Mouse (Mus musculus): ENCODE measurements around the gene Elavl2.
"Not testable (repeated sequence)": the region's sequence is repeated elsewhere in the genome, so short reads cannot be mapped to it uniquely, and the experiment has no call there.

Gene Elavl2

DNA sequence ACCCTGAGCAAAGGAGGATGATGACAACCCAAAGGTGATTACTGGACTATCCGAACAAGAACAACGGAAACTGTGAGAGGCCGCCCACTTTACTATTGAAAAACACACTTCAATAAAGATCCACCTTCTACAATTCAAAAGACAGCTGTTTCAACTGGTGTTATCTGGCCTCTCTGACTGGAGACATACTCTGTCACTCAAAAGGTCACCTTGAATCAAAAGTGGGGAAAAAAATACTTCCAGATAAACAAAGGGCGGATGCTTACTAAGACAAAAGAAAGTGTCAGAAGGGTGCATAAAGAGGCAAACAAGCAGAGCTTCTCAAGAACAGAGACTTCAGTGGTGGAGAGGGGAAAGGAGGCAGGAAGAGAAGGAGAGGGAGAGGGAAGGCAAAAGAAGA is 66.4 kb downstream of the Elavl2 start:
- no peak for DNase-seq (ENCODE audit: low read depth in 1 of 2, low spot score in 2 of 2)

DNA sequence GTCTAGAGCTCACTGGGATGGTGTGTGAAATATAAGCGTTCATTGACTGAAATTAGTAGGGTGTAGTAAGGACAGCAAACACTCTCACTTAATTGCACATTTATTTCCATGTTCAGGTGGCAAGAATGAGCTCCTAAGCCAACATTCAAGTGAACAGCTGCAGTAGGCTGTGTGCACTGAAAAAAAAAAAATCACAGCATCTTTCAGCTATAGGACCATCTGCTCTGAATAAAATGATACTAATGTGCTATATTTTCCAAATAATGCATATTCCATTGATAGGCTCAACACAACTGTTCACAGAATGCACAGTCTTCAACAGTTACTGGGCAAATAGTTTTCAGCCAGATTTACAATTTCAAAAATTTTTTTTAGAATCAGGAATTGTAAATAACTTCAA is 89.8 kb downstream of the Elavl2 start:
- no peak for DNase-seq (ENCODE audit: low read depth in 1 of 2, low spot score in 2 of 2)

GRCm38 (mm10) chr4:91297706-91298105 is 102.9 kb downstream of the Elavl2 start:
- DNase-seq (ENCODE audit: low read depth in 1 of 2, low spot score in 2 of 2), result no peak

GRCm38 (mm10) chr4:91295317-91295716 is 105.3 kb downstream of the Elavl2 start:
- no peak for DNase-seq (ENCODE audit: low read depth in 1 of 2, low spot score in 2 of 2)

DNA sequence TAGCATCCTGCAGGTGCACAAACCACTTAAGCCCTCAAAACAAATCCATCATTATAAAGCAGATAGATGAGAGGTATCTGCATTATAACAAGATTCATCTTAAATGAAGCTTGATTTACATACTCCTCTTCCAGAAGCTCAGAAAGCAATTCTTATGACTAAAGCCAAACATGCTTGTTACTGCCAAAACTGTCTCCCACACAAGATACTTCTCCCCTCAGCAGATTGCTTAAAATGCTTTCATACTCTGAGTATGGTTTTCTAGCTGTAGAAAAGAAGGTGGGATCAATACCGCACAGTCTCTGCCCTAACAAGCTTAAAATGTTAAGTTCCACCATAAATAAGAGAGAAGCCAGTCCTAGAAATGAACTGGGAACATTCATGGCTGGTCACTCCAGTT is 109.1 kb downstream of the Elavl2 start:
- DNase-seq (ENCODE audit: low read depth in 1 of 2, low spot score in 2 of 2), result no peak

DNA sequence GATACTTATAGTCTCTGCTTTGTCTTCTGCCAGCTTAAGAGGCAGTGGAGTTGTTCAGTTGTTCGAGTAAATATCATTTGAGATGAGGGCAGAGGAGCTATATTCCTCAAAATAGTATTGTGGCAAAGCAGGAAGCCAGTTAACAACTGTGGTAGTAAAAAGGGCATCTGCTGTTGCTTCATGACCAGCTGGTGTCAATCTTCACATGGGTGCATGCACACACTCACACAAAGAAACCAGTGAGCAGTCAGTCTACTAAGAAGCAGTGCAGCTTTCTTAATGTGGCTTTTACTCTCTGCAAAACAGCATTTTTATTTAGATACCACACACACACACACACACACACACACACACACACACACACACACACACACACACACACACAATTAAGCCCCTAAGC is 110.2 kb downstream of the Elavl2 start:
- no peak for DNase-seq (ENCODE audit: low read depth in 1 of 2, low spot score in 2 of 2)

DNA sequence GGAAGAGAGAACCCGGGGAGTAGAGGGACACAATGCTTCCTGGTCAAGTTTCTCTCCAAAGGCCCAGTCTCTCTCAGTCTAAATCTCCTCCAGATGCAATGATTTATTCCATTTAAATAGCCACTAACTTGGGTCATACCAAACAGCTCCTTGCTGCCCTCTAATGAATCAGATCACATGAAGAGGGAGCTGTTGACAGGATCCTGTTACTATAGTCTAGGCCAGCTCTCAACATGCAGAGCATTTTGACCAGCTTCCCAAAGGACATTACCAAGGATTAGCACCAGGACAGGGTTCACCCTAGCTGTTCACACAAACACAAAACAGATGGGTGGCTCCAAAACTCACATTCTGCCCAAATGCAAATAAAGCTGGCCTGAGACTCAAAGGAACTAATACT is 111.4 kb downstream of the Elavl2 start:
- DNase-seq (ENCODE audit: low read depth in 1 of 2, low spot score in 2 of 2), result no peak

GRCm38 (mm10) chr4:91268390-91268789 is 132.2 kb downstream of the Elavl2 start:
- no peak for DNase-seq (ENCODE audit: low read depth in 1 of 2, low spot score in 2 of 2)

DNA sequence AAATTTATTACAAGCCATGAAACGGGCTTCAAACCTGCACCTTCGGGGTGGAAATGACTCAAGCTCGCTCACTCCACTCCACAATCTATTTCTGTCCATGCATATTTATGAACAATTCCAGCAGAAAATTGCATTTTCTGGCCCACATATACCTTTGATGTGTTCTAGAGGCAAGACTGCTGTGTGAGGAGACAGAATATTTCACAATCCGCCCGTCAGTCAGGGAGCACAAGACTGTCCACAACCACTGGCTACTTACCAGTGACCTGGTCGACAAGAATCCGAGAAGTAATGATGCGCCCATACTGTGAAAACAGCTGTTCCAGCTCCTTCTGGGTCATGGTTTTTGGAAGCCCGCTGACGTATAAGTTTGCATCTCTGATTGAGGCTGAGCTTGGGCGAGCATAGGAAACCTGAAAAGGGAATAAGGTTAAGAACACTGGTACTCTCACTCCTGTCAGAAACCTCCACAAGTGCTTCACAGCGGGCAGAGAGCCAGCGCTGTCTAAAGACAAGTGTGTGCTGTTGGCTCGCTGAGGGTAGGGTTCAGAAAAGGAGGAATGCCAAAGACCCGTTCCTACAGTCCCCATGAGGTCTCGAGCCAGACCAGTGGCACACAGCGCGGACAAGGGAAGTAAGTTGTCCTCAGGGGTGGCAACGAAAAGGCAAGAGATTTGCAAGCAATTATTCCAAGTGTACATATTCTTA is 136.7 kb downstream of the Elavl2 start:
- no peak for DNase-seq (ENCODE audit: low read depth in 1 of 2, low spot score in 2 of 2)

GRCm38 (mm10) chr4:91262839-91263238 is 137.7 kb downstream of the Elavl2 start:
- no peak for DNase-seq (ENCODE audit: low read depth in 1 of 2, low spot score in 2 of 2)

DNA sequence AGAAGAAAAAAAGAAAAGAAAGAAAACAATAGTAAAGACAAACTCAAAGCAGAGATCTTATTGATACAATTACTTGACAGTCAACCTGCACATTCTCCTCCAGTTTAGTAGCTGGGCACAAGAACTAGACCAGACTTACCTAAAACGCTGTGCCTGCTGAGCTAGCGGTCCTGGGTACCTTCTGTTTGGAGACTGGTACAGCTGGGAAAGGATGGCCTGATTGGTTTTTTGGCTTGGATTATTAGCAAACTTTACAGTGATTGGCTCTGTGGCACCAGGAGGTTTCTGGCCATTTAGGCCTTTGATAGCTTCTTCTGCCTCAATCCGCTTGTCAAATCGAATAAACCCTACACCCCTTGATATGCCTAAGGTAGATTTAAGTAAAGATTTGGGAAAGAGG is 140.0 kb downstream of the Elavl2 start:
- no peak for DNase-seq (ENCODE audit: low read depth in 1 of 2, low spot score in 2 of 2)

DNA sequence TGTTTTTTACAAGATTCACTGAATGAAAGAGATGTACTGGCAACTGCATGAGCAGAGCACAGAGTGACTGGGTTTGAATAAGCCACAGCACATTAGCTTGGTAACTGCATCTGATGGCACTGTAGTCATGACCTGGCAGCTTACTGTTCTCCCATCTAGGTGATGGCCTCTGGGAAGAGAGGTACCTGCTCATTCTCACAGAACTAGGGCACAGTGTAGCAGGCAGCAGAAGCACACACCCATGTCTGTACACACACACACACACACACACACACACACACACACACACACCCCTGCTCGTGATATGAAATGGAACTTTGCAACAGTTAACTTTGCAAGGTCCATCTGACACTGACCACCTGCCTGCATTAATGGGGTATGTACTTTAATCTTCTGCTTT is 151.9 kb downstream of the Elavl2 start:
- no peak for DNase-seq (ENCODE audit: low read depth in 1 of 2, low spot score in 2 of 2)

DNA sequence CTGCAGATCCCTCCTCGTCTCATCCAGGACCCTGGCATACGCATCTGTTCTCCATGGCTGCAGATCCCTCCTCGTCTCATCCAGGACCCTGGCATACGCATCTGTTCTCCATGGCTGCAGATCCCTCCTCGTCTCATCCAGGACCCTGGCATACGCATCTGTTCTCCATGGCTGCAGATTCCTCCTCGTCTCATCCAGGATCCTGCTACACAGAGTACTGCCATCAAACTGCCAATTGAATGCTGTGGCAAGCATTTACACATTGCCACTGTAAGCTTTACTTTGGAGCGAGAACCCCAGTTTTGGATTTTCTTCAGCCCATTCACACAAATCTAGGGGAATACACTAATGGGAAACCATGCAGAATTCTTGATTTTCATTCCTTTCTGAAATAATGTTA is 155.4 kb downstream of the Elavl2 start:
- not testable (repeated sequence) for DNase-seq (ENCODE audit: low read depth in 1 of 2, low spot score in 2 of 2)

DNA sequence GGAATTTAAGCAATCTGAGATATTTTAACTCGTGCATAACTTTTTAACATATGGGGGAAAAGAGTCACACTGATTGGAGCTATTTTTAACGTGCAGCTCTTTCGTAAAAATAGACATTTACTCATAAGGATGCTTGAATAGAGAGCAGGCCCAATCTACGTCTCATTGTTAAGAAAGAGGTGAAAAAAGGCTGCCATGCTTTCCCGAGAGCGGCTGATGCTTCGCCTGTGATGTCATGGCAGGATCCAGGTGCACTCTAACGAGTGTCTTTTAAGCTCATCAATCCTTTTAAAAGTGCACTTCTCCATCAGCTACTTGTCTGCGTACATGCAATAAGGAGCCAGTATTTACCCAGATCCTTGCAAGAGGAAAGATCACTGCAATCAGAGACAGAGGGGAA is 156.0 kb downstream of the Elavl2 start:
- DNase-seq (ENCODE audit: low read depth in 1 of 2, low spot score in 2 of 2), result no peak

DNA sequence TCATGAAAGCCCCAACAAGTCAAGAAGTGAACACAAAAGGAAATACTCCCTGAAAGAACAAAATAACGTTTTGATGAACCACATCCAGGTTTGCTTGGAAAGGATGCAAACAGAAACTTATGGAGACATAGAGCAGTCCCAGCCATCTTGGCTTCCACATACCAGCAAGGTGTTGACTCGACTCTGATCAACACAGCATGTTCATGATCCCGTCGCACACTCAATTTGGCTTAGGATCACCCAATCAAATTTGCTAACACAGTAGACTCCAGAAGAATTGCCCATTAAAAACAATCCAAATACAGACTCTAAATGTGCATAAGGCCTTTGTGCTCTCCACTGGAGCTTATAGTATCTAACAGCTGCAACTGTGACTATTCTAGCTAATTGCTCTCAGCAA is 156.7 kb downstream of the Elavl2 start:
- no peak for DNase-seq (ENCODE audit: low read depth in 1 of 2, low spot score in 2 of 2)

DNA sequence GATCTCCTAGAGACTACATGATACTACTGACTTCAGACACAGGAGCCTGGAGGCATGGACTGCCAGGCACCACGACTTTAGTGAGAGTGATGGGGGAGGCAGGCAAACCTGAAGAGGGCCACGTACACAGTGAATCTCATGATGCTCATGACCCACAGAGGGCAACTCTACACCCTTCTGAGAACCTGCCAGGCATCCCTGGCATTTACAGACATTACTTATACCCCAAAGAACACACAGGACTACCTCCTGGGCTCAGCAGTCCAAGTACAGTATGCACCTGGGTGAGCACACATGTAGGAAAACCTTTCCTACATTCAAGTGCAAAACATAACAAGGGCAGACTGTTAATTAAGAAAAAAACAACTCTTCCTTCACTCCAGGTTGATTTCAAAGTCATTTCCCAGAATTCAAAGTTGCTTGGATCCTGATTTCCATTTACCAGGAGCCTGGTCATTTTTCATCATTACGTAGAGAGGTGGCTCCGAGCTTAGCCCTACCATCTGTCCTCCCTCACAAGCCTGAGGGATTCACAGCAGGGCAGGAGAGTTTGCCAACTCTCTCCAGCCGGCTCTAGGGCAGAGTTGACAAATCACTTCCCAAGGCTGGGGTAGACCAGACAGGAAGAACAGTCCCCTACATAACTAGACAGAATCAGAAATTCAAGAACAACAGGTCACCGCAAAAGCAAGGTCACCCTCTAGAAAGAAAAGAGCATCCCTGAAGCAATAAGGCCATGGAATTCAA is 161.7 kb downstream of the Elavl2 start:
- no peak for DNase-seq (ENCODE audit: low read depth in 1 of 2, low spot score in 2 of 2)

DNA sequence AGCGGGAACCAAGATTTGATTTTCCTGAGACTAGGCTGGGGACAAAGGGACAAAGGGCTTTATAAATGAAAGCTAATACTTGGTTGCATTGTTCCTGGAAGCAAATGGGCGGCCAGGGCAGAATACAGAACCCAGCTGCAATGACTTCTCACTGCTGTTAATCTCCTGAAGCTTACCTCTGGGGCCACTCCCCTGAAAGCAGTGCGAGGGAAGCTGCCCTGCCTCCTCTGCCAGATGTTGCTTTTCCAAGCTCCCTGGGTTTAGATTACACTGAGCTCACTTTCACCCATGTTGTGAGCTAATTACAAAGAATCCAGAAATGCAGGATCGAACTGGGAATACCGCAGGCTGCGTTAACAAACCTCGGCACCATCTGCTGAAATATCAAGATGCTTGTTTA is 163.6 kb downstream of the Elavl2 start:
- DNase-seq (ENCODE audit: low read depth in 1 of 2, low spot score in 2 of 2), result no peak

DNA sequence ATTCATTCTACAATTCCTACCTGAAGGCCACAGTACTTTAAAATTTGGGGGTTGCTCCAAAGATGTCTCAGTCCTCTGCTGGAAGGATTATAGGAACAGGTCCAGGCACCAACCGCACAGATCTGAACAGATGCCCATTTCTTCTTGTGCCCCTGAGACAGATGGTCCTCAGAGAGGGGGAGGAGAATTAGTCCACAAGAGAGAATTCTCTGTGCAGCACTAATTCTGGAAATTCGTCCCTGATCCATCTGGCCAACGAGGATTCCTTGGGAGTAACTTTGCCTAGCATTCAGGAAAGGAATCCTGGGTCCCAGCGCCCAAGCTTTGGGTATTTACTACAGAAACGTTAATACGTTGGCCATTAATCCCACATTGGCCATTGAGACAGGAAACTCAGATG is 165.6 kb downstream of the Elavl2 start:
- DNase-seq (ENCODE audit: low read depth in 1 of 2, low spot score in 2 of 2), result no peak

DNA sequence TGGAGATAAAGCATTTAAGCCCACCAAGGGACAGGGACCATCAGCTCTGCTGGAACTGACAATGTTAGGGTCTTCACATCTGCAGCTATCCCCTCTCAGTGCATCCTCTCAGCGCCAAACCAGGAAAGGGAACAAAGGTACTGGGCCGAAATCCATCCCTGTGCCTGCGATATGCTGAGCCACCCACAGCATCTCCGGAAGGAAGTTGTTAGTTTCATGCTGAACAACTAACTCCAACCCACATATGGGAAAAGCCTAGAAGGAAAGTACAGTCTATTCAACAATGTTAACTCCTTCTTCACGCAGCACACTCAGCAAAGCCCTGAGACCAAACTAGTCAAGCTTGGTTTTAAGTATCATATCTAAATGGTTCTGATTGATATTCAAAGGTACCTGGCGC is 167.0 kb downstream of the Elavl2 start:
- no peak for DNase-seq (ENCODE audit: low read depth in 1 of 2, low spot score in 2 of 2)

GRCm38 (mm10) chr4:91230439-91230863 is 170.1 kb downstream of the Elavl2 start:
- no peak for DNase-seq (ENCODE audit: low read depth in 1 of 2, low spot score in 2 of 2)

- DNase-seq (ENCODE audit: low read depth in 1 of 2, low spot score in 2 of 2), result no peak
These were observed 172.2 kb downstream of the Elavl2 start for GRCm38 (mm10) chr4:91228341-91228740.

- no peak for DNase-seq (ENCODE audit: low read depth in 1 of 2, low spot score in 2 of 2)
These were observed 176.8 kb downstream of the Elavl2 start for GRCm38 (mm10) chr4:91223811-91224210.

DNA sequence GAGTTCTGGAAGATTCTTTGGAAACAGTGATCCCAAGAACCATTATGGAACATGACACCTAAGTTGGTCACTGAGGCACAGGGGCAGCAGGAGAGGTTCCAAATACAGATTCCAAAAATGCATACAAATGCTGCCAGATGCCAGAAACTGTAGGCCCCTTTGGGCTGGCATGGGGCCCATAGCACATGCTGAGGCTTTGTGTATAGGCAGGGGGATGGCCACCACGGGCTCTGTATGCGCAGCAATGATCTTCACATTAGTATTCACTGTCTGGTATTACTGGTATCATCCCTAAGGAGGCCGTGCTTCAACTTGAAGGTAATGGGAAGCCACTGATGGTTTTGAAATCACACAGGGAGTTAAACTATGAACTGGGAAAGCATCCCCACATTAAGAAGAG is 181.3 kb downstream of the Elavl2 start:
- no peak for DNase-seq (ENCODE audit: low read depth in 1 of 2, low spot score in 2 of 2)
